Mouse (Mus musculus) urinary bladder, postnatal 14 days (tissue): ENCODE measurements at regions not wholly inside any gene's neighbourhood (a gene's known extent, or its start where the extent isn't known, plus 50 kb on each side); places are given as distances from the start of the nearest gene placed in this dataset.
"Not testable (repeated sequence)": the region's sequence is repeated elsewhere in the genome, so short reads cannot be mapped to it uniquely, and the experiment has no call there.

ENCODE experiments used
- DNase-seq: peaks from one replicate; pipeline ENCODE4 v3.0.0; 2021; ENCODE audit warnings: low spot score

GRCm38 (mm10) chr13:4858341-4858740 is 249.4 kb upstream of the Akr1e1 start:
- DNase-seq, result no peak

GRCm38 (mm10) chr13:4839481-4839880 is 230.5 kb upstream of the Akr1e1 start:
- not testable (repeated sequence) for DNase-seq

GRCm38 (mm10) chr13:4826756-4827155 is 217.8 kb upstream of the Akr1e1 start:
- no peak for DNase-seq

GRCm38 (mm10) chr13:4825749-4826148 is 216.8 kb upstream of the Akr1e1 start:
- DNase-seq, result not testable (repeated sequence)

- no peak for DNase-seq
Observed at GRCm38 (mm10) chr13:4806876-4807275, 197.9 kb upstream of the Akr1e1 start.

GRCm38 (mm10) chr13:4800666-4801065 is 191.7 kb upstream of the Akr1e1 start:
- DNase-seq, result no peak

GRCm38 (mm10) chr13:4791139-4791538 is 182.2 kb upstream of the Akr1e1 start:
- no peak for DNase-seq

GRCm38 (mm10) chr13:4790414-4790813 is 181.4 kb upstream of the Akr1e1 start:
- no peak for DNase-seq

GRCm38 (mm10) chr13:4783290-4783689 is 174.3 kb upstream of the Akr1e1 start:
- DNase-seq, result no peak

- not testable (repeated sequence) for DNase-seq
Observed at GRCm38 (mm10) chr13:4778264-4778823, 169.4 kb upstream of the Akr1e1 start.

- peak; percentile 64 for DNase-seq
Observed at GRCm38 (mm10) chr13:4776855-4777254, 167.9 kb upstream of the Akr1e1 start.

- DNase-seq, result peak; percentile 2
Observed at GRCm38 (mm10) chr13:4772324-4772723, 163.3 kb upstream of the Akr1e1 start.

GRCm38 (mm10) chr13:4771120-4772075 is 162.4 kb upstream of the Akr1e1 start:
- DNase-seq, result peak; percentile 83

GRCm38 (mm10) chr13:4759965-4760364 is 151.0 kb upstream of the Akr1e1 start:
- DNase-seq, result no peak

GRCm38 (mm10) chr13:4756529-4756928 is 147.6 kb upstream of the Akr1e1 start:
- DNase-seq, result no peak

- no peak for DNase-seq
Observed at GRCm38 (mm10) chr13:4742930-4743329, 134.0 kb upstream of the Akr1e1 start.

GRCm38 (mm10) chr13:4716299-4716698 is 107.3 kb upstream of the Akr1e1 start:
- DNase-seq, result not testable (repeated sequence)

GRCm38 (mm10) chr13:4714724-4715123 is 105.8 kb upstream of the Akr1e1 start:
- no peak for DNase-seq

- no peak for DNase-seq
Observed at GRCm38 (mm10) chr13:4712698-4713097, 103.7 kb upstream of the Akr1e1 start.

GRCm38 (mm10) chr13:4699591-4699990 is 90.6 kb upstream of the Akr1e1 start:
- DNase-seq, result not testable (repeated sequence)

GRCm38 (mm10) chr13:4666375-4667140 is 57.6 kb upstream of the Akr1e1 start:
- DNase-seq, result peak; percentile 59

GRCm38 (mm10) chr13:4663390-4663789 is 54.4 kb upstream of the Akr1e1 start:
- no peak for DNase-seq
